Mouse (Mus musculus): ENCODE results near the gene Cdx2.
A peak's percentile ranks its signal among the peaks of the same experiment; 100 is the strongest.

The Cdx2 gene

GRCm38 (mm10) chr5:147306638-147307397 is at the start of gene Cdx2:
Cdx2 (minus strand) TSS chr5:147307270.
- DNase-seq = no peak

GRCm38 (mm10) chr5:147356260-147357055 is 49.4 kb upstream of the Cdx2 start:
- peak; percentile 61 for DNase-seq

- DNase-seq = peak; percentile 49
Observed at GRCm38 (mm10) chr5:147355788-147356187, 48.7 kb upstream of the Cdx2 start.

- DNase-seq = no peak
Observed at GRCm38 (mm10) chr5:147354985-147355384, 47.9 kb upstream of the Cdx2 start.

- peak; percentile 60 for DNase-seq
Observed at GRCm38 (mm10) chr5:147354161-147354780, 47.2 kb upstream of the Cdx2 start.

- peak; percentile 55 for DNase-seq
Observed at GRCm38 (mm10) chr5:147351931-147352330, 44.9 kb upstream of the Cdx2 start.

GRCm38 (mm10) chr5:147345981-147346380 is 38.9 kb upstream of the Cdx2 start:
- peak; percentile 49 for DNase-seq

- peak; percentile 61 for DNase-seq
Observed at GRCm38 (mm10) chr5:147343904-147344303, 36.8 kb upstream of the Cdx2 start.

GRCm38 (mm10) chr5:147342901-147343300 is 35.8 kb upstream of the Cdx2 start:
- peak; percentile 28 for DNase-seq

- peak; percentile 83 for DNase-seq
Observed at GRCm38 (mm10) chr5:147340741-147341414, 33.8 kb upstream of the Cdx2 start.

GRCm38 (mm10) chr5:147339560-147339959 is 32.5 kb upstream of the Cdx2 start:
- DNase-seq = peak; percentile 75

GRCm38 (mm10) chr5:147338967-147339366 is 31.9 kb upstream of the Cdx2 start:
- peak; percentile 64 for DNase-seq

- DNase-seq = peak; percentile 69
Observed at GRCm38 (mm10) chr5:147332711-147333110, 25.6 kb upstream of the Cdx2 start.

- peak; percentile 76 for DNase-seq
Observed at GRCm38 (mm10) chr5:147331547-147331946, 24.5 kb upstream of the Cdx2 start.

- peak; percentile 85 for DNase-seq
Observed at GRCm38 (mm10) chr5:147329946-147330345, 22.9 kb upstream of the Cdx2 start.

- peak; percentile 64 for DNase-seq
Observed at GRCm38 (mm10) chr5:147327636-147328035, 20.6 kb upstream of the Cdx2 start.

GRCm38 (mm10) chr5:147325931-147326330 is 18.9 kb upstream of the Cdx2 start:
- DNase-seq = peak; percentile 80

GRCm38 (mm10) chr5:147323237-147323917 is 16.3 kb upstream of the Cdx2 start:
- DNase-seq = peak; percentile 90

- no peak for DNase-seq
Observed at GRCm38 (mm10) chr5:147322183-147322582, 15.1 kb upstream of the Cdx2 start, which contains the start of gene Urad. Urad (minus strand) TSS chr5:147322440.

- DNase-seq = no peak
Observed at GRCm38 (mm10) chr5:147319653-147320052, 12.6 kb upstream of the Cdx2 start.

GRCm38 (mm10) chr5:147317991-147318390 is 10.9 kb upstream of the Cdx2 start:
- DNase-seq = no peak

- DNase-seq = no peak
Observed at GRCm38 (mm10) chr5:147317321-147317720, 10.3 kb upstream of the Cdx2 start.
